Mouse (Mus musculus) brain, adult 10 weeks (tissue): ENCODE measurements around the gene Tmem132d. TPM values are rescaled to one million over a fixed set of nuclear protein-coding genes. Genes with fewer than 3 reads are reported as not detected.

Experiments used
- polyA plus RNA-seq: library from polyadenylated mRNA; stranded (reverse); fragments of 350-450 nt; fragmentation: Illumina TruSeq; extraction: RNeasy Lipid Tissue Mini Kit (QIAGEN cat#74804); gene quantifications from one replicate; pipeline ENCODE4 v1.2.3, GENCODE M21; 2015; ENCODE audit warnings: low read depth, low replicate concordance

Tmem132d gene
- 18.0 TPM for polyA plus RNA-seq

DNA sequence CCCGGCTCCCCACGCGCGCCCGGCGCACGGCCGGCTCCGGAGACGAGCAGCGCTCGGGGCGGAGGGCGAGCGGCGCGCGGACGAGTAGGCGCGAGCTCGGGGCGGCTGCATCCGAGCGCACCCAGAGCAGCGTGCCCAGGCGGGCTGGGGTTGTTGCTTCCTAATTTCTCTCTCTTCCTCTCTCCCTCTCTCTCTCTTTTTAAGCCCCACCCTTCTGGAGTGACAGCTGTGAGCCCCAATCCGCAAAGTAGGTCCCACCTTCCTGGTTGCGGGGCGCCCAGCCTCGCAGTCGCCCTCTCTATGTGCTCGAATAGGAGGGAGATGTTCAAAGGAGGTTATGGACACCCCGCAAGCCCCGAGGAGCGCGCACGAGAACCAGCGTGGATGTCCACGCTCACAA, at the start of gene Tmem132d:
Tmem132d (minus strand) TSS at position 162 of the 400 bp plus-strand sequence.

Other genes with a start within 250 kb of the Tmem132d start
- 2.1 TPM for gene Fzd10, start 167.8 kb upstream of the Tmem132d start, polyA plus RNA-seq